In the genomic region with DNA sequence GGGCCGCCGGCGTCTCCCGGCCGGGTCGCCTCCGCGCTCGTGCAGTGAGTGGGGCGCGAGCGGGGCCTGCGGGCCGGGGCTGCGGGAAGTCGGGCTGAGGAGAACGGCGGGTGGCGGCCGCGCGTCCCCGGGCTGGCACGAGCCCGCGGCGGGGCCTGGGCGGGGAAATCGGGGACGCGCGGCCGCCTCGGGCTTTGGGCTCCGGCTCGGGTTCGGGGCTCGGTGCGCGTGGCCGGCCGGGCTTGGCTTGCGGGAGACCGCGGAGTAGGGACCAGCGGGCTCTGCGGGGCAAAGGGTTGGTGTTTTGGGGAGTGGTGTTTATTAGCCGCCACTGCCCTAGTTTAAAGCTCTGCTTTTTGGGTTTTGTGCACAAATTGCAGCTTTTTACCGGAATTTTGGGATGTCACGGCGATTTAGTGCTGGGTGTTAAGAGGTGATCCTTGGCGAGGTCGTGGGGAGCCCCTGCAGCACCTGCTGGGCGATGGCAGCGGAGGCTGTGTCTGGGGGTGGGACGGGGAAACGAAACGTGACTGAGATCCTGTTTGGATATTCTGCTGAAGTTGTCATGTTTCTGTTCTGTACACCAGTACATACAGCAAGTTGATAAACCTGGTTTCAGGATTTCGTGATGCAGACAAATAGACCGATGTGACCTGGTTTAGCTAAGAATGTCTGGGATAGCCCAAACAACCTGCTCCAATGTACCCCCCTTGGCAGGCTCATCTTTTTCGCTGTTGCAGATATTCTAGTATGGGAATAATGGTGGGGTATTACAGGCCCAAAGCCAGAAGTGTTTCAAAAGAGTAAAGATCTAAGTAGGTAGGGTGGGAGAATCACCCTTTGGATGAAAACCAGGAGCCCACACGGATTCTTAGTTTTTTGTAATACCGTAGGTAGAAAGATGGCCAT, we compare ENCODE assay signal across 9 mouse cellular contexts. TPM values are rescaled to one million over a fixed set of nuclear protein-coding genes. Genes with fewer than 3 reads are reported as not detected.
DNase-seq lines count a peak whose midpoint lies in the region; ATAC-seq and TF ChIP-seq lines count a peak whose summit lies in the region.
"Had no signal": no experiment of that assay in that cellular context is flagged by ENCODE, and none has a peak within 500 bp of the region (broad histone marks: within the 10 kb centered on the region; RNA-seq: fewer than 3 reads in every experiment).

No protein-coding gene starts in this region.

- H3K4me1 ChIP-seq in liver, adult 2 months (ENCODE audit: control insufficient read depth, insufficient read depth, low read length) = peaks cover 13% of the 10 kb centered on the region
- H3K4me1 ChIP-seq in midbrain, postnatal 0 days (ENCODE audit: insufficient read depth, low read length) = no peaks in the 10 kb centered on the region; the same call in none of the 2 replicates
- H3K4me1 ChIP-seq in stomach, embryonic 16.5 days (ENCODE audit: control insufficient read depth, insufficient read depth, low read length) = peaks cover 16% of the 10 kb centered on the region

- H3K9me3 ChIP-seq in midbrain, postnatal 0 days (ENCODE audit: low read length) = no peaks in the 10 kb centered on the region
- H3K9me3 ChIP-seq in stomach, embryonic 16.5 days (replicated peaks; ENCODE audit: control insufficient read depth, low read length) = no peaks in the 10 kb centered on the region

- peak overlapping the region; percentile 89 for H3ac ChIP-seq in C2C12 (ENCODE audit: control insufficient read depth, insufficient read length, low read depth)

- ATAC-seq in granulocyte monocyte progenitor cell, adult 5-6 weeks (replicated peaks; ENCODE audit: poor library complexity, severe bottlenecking) = peak; percentile 31
- ATAC-seq in midbrain, postnatal 0 days (ENCODE audit: low FRiP score) = peak; percentile 84
- ATAC-seq in stomach, embryonic 16.5 days (ENCODE audit: insufficient read depth, low FRiP score) = peak; percentile 77

- no peak for TF ChIP-seq POLR2A in liver, adult 2 months (IDR thresholded peaks at IDR 0.05; ENCODE audit: extremely low read depth, insufficient read depth, low read length)

- peaks cover 1% of the 10 kb centered on the region for H3K79me3 ChIP-seq in C2C12 (ENCODE audit: low read depth)

- no peak for TF ChIP-seq CTCF in C2C12 (IDR thresholded peaks at IDR 0.05; ENCODE audit: control insufficient read depth, insufficient read depth, insufficient read length)
- TF ChIP-seq CTCF in liver, adult 2 months (IDR thresholded peaks at IDR 0.05; ENCODE audit: low read depth, low read length) = no peak
- no peak for TF ChIP-seq CTCF in midbrain, postnatal 0 days (IDR thresholded peaks at IDR 0.05)

- peak overlapping the region; percentile 57 for H3K4me3 ChIP-seq in C2C12 (ENCODE audit: insufficient read depth, poor library complexity, severe bottlenecking)
- H3K4me3 ChIP-seq in liver, adult 2 months (ENCODE audit: insufficient read depth, low read depth, low read length) = peak overlapping the region; percentile 99
- peak overlapping the region; percentile 59 for H3K4me3 ChIP-seq in midbrain, postnatal 0 days (ENCODE audit: low read depth, low read length)
- peak overlapping the region; percentile 73 for H3K4me3 ChIP-seq in stomach, embryonic 16.5 days (replicated peaks; ENCODE audit: low read length)

- WGBS in liver, adult 2 months = 2% methylated on average over 63 of the region's 63 CpGs
- 2% methylated on average over 60 of the region's 63 CpGs for whole genome bisulfite sequencing in midbrain, postnatal 0 days
- 2% methylated on average over 62 of the region's 63 CpGs for WGBS in stomach, embryonic 16.5 days

- H3K79me2 ChIP-seq in C2C12 (ENCODE audit: control insufficient read depth, insufficient read depth) = peaks cover 12% of the 10 kb centered on the region
- peaks cover 14% of the 10 kb centered on the region; the same call in 1 of the 2 replicates for H3K79me2 ChIP-seq in liver, adult 2 months (ENCODE audit: control insufficient read depth, insufficient read depth, low read length)

- no peaks in the 10 kb centered on the region for H3K36me3 ChIP-seq in C2C12 (ENCODE audit: control insufficient read depth, insufficient read depth)
- no peaks in the 10 kb centered on the region for H3K36me3 ChIP-seq in liver, adult 2 months (ENCODE audit: control insufficient read depth, insufficient read depth, low read length)
- no peaks in the 10 kb centered on the region for H3K36me3 ChIP-seq in midbrain, postnatal 0 days (ENCODE audit: insufficient read depth, low read length)
- H3K36me3 ChIP-seq in stomach, embryonic 16.5 days (ENCODE audit: control insufficient read depth, insufficient read depth, low read length) = no peaks in the 10 kb centered on the region

- peak overlapping the region; percentile 85 for H3K4me2 ChIP-seq in midbrain, postnatal 0 days (ENCODE audit: low read depth, low read length, poor library complexity, severe bottlenecking)
- H3K4me2 ChIP-seq in stomach, embryonic 16.5 days (ENCODE audit: low read depth, low read length) = peak overlapping the region; percentile 64

- peak overlapping the region; percentile 95 for H3K9ac ChIP-seq in liver, adult 2 months (ENCODE audit: low read depth, low read length)
- peak overlapping the region; percentile 82 for H3K9ac ChIP-seq in midbrain, postnatal 0 days (replicated peaks; ENCODE audit: low read length, poor library complexity, severe bottlenecking)
- H3K9ac ChIP-seq in stomach, embryonic 16.5 days (ENCODE audit: low read length) = peak overlapping the region; percentile 98

- DNase-seq in adrenal gland, postnatal 10 days = peak; percentile 88
- DNase-seq in embryo, embryonic 9.5 days (ENCODE audit: extremely low spot score) = peak; percentile 78
- DNase-seq in kidney, adult 18-20 months = peak; percentile 76
- no peak for DNase-seq in liver, adult 2 months (ENCODE audit: extremely low read depth, low read depth, low spot score)
- DNase-seq in midbrain, postnatal 0 days (ENCODE audit: low spot score) = peak; percentile 69

- H3K27me3 ChIP-seq in C2C12 (ENCODE audit: control insufficient read depth, insufficient read depth, insufficient read length) = no peaks in the 10 kb centered on the region
- H3K27me3 ChIP-seq in liver, adult 2 months (ENCODE audit: control insufficient read depth, insufficient read depth, low read length) = no peaks in the 10 kb centered on the region
- H3K27me3 ChIP-seq in midbrain, postnatal 0 days (ENCODE audit: insufficient read depth, low read length) = no peaks in the 10 kb centered on the region; the same call in 1 of the 2 replicates
- no peaks in the 10 kb centered on the region for H3K27me3 ChIP-seq in stomach, embryonic 16.5 days (ENCODE audit: control insufficient read depth, insufficient read depth, low read length)

- H3K27ac ChIP-seq in liver, adult 2 months (replicated peaks; ENCODE audit: insufficient read depth, low read depth, low read length) = peak overlapping the region; percentile 92
- H3K27ac ChIP-seq in midbrain, postnatal 0 days (ENCODE audit: low read depth, low read length) = peak overlapping the region; percentile 90
- H3K27ac ChIP-seq in stomach, embryonic 16.5 days (ENCODE audit: low read length) = peak overlapping the region; percentile 94

TF ChIP-seq in C2C12, 6 proteins besides CTCF, POLR2A, EP300 and RAD21:
- no peak for TF ChIP-seq USF1 (IDR thresholded peaks at IDR 0.05; ENCODE audit: low read depth)
- TF ChIP-seq MYOD1 (IDR thresholded peaks at IDR 0.05; ENCODE audit: control insufficient read depth, insufficient read length, low read depth) = no peak

RNA-seq across cellular contexts. Expression of a gene that starts 0.6 kb away (rescaled TPM):
- 3.9 TPM for polyA plus RNA-seq in C2C12 (2012; fragmentation: generic; extraction: Trizol)
- 10 to 100 TPM; 13.5 to 14.3 TPM for total RNA-seq in adrenal gland, postnatal 10 days (2021)
- 6.6 and 12.7 TPM in 2 replicates for total RNA-seq in granulocyte monocyte progenitor cell, adult 5-6 weeks (2014; fragmentation: Nextera tagmentation)
- total RNA-seq in granulocyte monocyte progenitor cell, adult 5-6 weeks (2017) = 6.2 and 6.6 TPM in 2 replicates
- total RNA-seq in liver, adult 2 months (2014; rRNA removed) = 4.3 and 5.2 TPM in 2 replicates
- polyA plus RNA-seq in liver, adult 2 months (2012; rRNA removed) = 3.9 and 5.1 TPM in 2 replicates
- total RNA-seq in midbrain, postnatal 0 days (2014; rRNA removed) = 18.7 and 23.1 TPM in 2 replicates
- 33.6 and 42.8 TPM in 2 replicates for polyA plus RNA-seq in midbrain, postnatal 0 days (2015; fragmentation: Nextera tagmentation; extraction: Ambion mirVana)
- polyA plus RNA-seq in stomach, embryonic 16.5 days (2015; fragmentation: Nextera tagmentation; extraction: Ambion mirVana) = 2.0 and 3.0 TPM in 2 replicates

RNA-seq across cellular contexts. Expression of a gene that starts 41.7 kb away (rescaled TPM):
- 127 TPM for polyA plus RNA-seq in C2C12 (2012; fragmentation: generic; extraction: Trizol)
- total RNA-seq in adrenal gland, postnatal 10 days (2021) = 100 to 1,000 TPM; 530 to 551 TPM
- 102 and 123 TPM in 2 replicates for total RNA-seq in granulocyte monocyte progenitor cell, adult 5-6 weeks (2014; fragmentation: Nextera tagmentation)
- total RNA-seq in granulocyte monocyte progenitor cell, adult 5-6 weeks (2017) = 143 and 158 TPM in 2 replicates
- 138 and 177 TPM in 2 replicates for total RNA-seq in liver, adult 2 months (2014; rRNA removed)
- polyA plus RNA-seq in liver, adult 2 months (2012; rRNA removed) = 53.3 and 62.8 TPM in 2 replicates
- total RNA-seq in midbrain, postnatal 0 days (2014; rRNA removed) = 153 and 192 TPM in 2 replicates
- polyA plus RNA-seq in midbrain, postnatal 0 days (2015; fragmentation: Nextera tagmentation; extraction: Ambion mirVana) = 256 and 264 TPM in 2 replicates
- 178 and 191 TPM in 2 replicates for polyA plus RNA-seq in stomach, embryonic 16.5 days (2015; fragmentation: Nextera tagmentation; extraction: Ambion mirVana)

RNA-seq across cellular contexts. Expression of a gene that starts 44.6 kb away (rescaled TPM):
- not detected for polyA plus RNA-seq in C2C12 (2012; fragmentation: generic; extraction: Trizol)
- total RNA-seq in adrenal gland, postnatal 10 days (2021) = 10 to 100 TPM; 16.0 to 37.1 TPM
- total RNA-seq in granulocyte monocyte progenitor cell, adult 5-6 weeks (2014; fragmentation: Nextera tagmentation) = not detected in 2 replicates
- not detected in 2 replicates for total RNA-seq in granulocyte monocyte progenitor cell, adult 5-6 weeks (2017)
- total RNA-seq in liver, adult 2 months (2014; rRNA removed) = 213 and 244 TPM in 2 replicates
- 301 and 313 TPM in 2 replicates for polyA plus RNA-seq in liver, adult 2 months (2012; rRNA removed)
- total RNA-seq in midbrain, postnatal 0 days (2014; rRNA removed) = 0.44 TPM in 1 of 2 replicates, not detected in the other
- 0.10 and 0.28 TPM in 2 replicates for polyA plus RNA-seq in midbrain, postnatal 0 days (2015; fragmentation: Nextera tagmentation; extraction: Ambion mirVana)
- 2.2 and 3.8 TPM in 2 replicates for polyA plus RNA-seq in stomach, embryonic 16.5 days (2015; fragmentation: Nextera tagmentation; extraction: Ambion mirVana)
- total RNA-seq: common myeloid progenitor, adult 5-6 weeks had no signal

Comparison
In these comparisons a context has a peak if more than half of its experiments do, and no peak if none do; other contexts are left out.
1. ATAC-seq: peak in every context shown above with its lines; median percentile 84 in midbrain, postnatal 0 days; 77 in stomach, embryonic 16.5 days; 31 in granulocyte monocyte progenitor cell, adult 5-6 weeks.
2. RNA of a gene that starts 44.6 kb away (total RNA-seq): 213 to 244 TPM in liver, adult 2 months and 16.0 to 37.1 TPM in adrenal gland, postnatal 10 days; 0.44 TPM in midbrain, postnatal 0 days and not detected in granulocyte monocyte progenitor cell, adult 5-6 weeks; every median in the first group is over 10 times any median in the second.
3. Peak in every context shown above with its lines, with median percentiles within 50 percentile points of each other: H3K4me3 ChIP-seq, H3K27ac ChIP-seq and H3K9ac ChIP-seq.